Mouse (Mus musculus): ENCODE results near the gene Gemin7. TPM values are rescaled to one million over a fixed set of nuclear protein-coding genes. Genes with fewer than 3 reads are reported as not detected.

Gene Gemin7
- polyA plus RNA-seq, 1 experiment from 2014 or later = 114 TPM

GRCm38 (mm10) chr7:19573776-19574140 is 3.6 kb downstream of the Gemin7 start:
- Histone ChIP-seq H3K9ac (ENCODE audit: low read length) (peak overlapping the region; percentile 81), H3K36me3 (ENCODE audit: control insufficient read depth, insufficient read depth, low read length) (no peaks in the 10 kb centered on the region), H3K4me3 (ENCODE audit: low read depth, low read length) (peak overlapping the region; percentile 71), H3K27me3 (ENCODE audit: control insufficient read depth, insufficient read depth, low read length) (no peaks in the 10 kb centered on the region), H3K9me3 (ENCODE audit: control insufficient read depth, low read length) (no peaks in the 10 kb centered on the region), H3K4me1 (replicated peaks; ENCODE audit: control insufficient read depth, insufficient read depth) (peaks cover 7% of the 10 kb centered on the region), H3K4me2 (replicated peaks; ENCODE audit: low read depth) (peak overlapping the region; percentile 92), H3K27ac (replicated peaks) (peak overlapping the region; percentile 93)
- TF ChIP-seq EP300 (optimal IDR thresholded peaks at IDR 0.05) = no peak
- no peak for TF ChIP-seq CTCF (IDR thresholded peaks at IDR 0.05; ENCODE audit: low read depth)
- DNase-seq (ENCODE audit: low spot score) (no peak), ATAC-seq (ENCODE audit: low FRiP score, low TSS enrichment) (no peak)
- 10% methylated on average over 15 of the region's 16 CpGs for WGBS

GRCm38 (mm10) chr7:19572926-19573775 is 4.2 kb downstream of the Gemin7 start:
- under 1% methylated on average over 53 of the region's 53 CpGs for WGBS

GRCm38 (mm10) chr7:19569647-19570046 is 7.7 kb downstream of the Gemin7 start:
- no peak for DNase-seq (ENCODE audit: low spot score)
- Histone ChIP-seq H3K4me3 (ENCODE audit: low read depth, low read length) (no peak overlapping the region), H3K36me3 (ENCODE audit: control insufficient read depth, insufficient read depth, low read length) (peaks cover 11% of the 10 kb centered on the region), H3K4me1 (replicated peaks; ENCODE audit: control insufficient read depth, insufficient read depth) (no peaks in the 10 kb centered on the region; the same call in 1 of the 2 replicates), H3K4me2 (replicated peaks; ENCODE audit: low read depth) (no peak overlapping the region), H3K9ac (ENCODE audit: low read length) (no peak overlapping the region), H3K27ac (replicated peaks) (no peak overlapping the region), H3K9me3 (ENCODE audit: control insufficient read depth, low read length) (no peaks in the 10 kb centered on the region), H3K27me3 (ENCODE audit: control insufficient read depth, insufficient read depth, low read length) (no peaks in the 10 kb centered on the region)
- no peak for ATAC-seq (ENCODE audit: low FRiP score, low TSS enrichment)
- WGBS = 87% methylated on average over 3 of the region's 3 CpGs
- no peak for TF ChIP-seq EP300 (optimal IDR thresholded peaks at IDR 0.05)
- no peak for TF ChIP-seq CTCF (IDR thresholded peaks at IDR 0.05; ENCODE audit: low read depth)

More at GRCm38 (mm10) chr7:19572926-19573775, 4.2 kb downstream of the Gemin7 start:
- DNase-seq (ENCODE audit: low spot score) = peak; percentile 91
- no peaks in the 10 kb centered on the region for H3K36me3 ChIP-seq (ENCODE audit: control insufficient read depth, insufficient read depth, low read length)
- peak overlapping the region; percentile 71 for H3K4me3 ChIP-seq (ENCODE audit: low read depth, low read length)
- no peaks in the 10 kb centered on the region for H3K27me3 ChIP-seq (ENCODE audit: control insufficient read depth, insufficient read depth, low read length)
- H3K9ac ChIP-seq (ENCODE audit: low read length) = peak overlapping the region; percentile 81
- H3K9me3 ChIP-seq (ENCODE audit: control insufficient read depth, low read length) = no peaks in the 10 kb centered on the region
- H3K4me2 ChIP-seq (replicated peaks; ENCODE audit: low read depth) = peak overlapping the region; percentile 92
- peaks cover 7% of the 10 kb centered on the region for H3K4me1 ChIP-seq (replicated peaks; ENCODE audit: control insufficient read depth, insufficient read depth)
- no peak for TF ChIP-seq EP300 (optimal IDR thresholded peaks at IDR 0.05)
- peak; percentile 27 for TF ChIP-seq CTCF (IDR thresholded peaks at IDR 0.05; ENCODE audit: low read depth)
- ATAC-seq (ENCODE audit: low FRiP score, low TSS enrichment) = peak; percentile 88
- H3K27ac ChIP-seq (replicated peaks) = peak overlapping the region; percentile 93

GRCm38 (mm10) chr7:19567426-19567825 is 10.0 kb downstream of the Gemin7 start:
- Histone ChIP-seq H3K4me1 (replicated peaks; ENCODE audit: control insufficient read depth, insufficient read depth) (peaks cover 2% of the 10 kb centered on the region; the same call in 1 of the 2 replicates), H3K9me3 (ENCODE audit: control insufficient read depth, low read length) (no peaks in the 10 kb centered on the region), H3K36me3 (ENCODE audit: control insufficient read depth, insufficient read depth, low read length) (peaks cover 11% of the 10 kb centered on the region), H3K27me3 (ENCODE audit: control insufficient read depth, insufficient read depth, low read length) (no peaks in the 10 kb centered on the region), H3K27ac (replicated peaks) (no peak overlapping the region), H3K4me3 (ENCODE audit: low read depth, low read length) (no peak overlapping the region), H3K4me2 (replicated peaks; ENCODE audit: low read depth) (no peak overlapping the region), H3K9ac (ENCODE audit: low read length) (no peak overlapping the region)
- ATAC-seq (ENCODE audit: low FRiP score, low TSS enrichment) (no peak), DNase-seq (ENCODE audit: low spot score) (no peak)
- TF ChIP-seq EP300 (optimal IDR thresholded peaks at IDR 0.05) (no peak), CTCF (IDR thresholded peaks at IDR 0.05; ENCODE audit: low read depth) (no peak)
- WGBS = 83% methylated on average over 8 of the region's 8 CpGs

GRCm38 (mm10) chr7:19565803-19566202 is 11.6 kb downstream of the Gemin7 start:
- H3K4me1 ChIP-seq (replicated peaks; ENCODE audit: control insufficient read depth, insufficient read depth) = 0 out of 2 replicates have a peak, but pooled peaks cover 3% of the 10 kb centered on the region
- H3K4me2 ChIP-seq (replicated peaks; ENCODE audit: low read depth) = no peak overlapping the region
- H3K9me3 ChIP-seq (ENCODE audit: control insufficient read depth, low read length) = no peaks in the 10 kb centered on the region
- H3K36me3 ChIP-seq (ENCODE audit: control insufficient read depth, insufficient read depth, low read length) = peaks cover 11% of the 10 kb centered on the region
- 92% methylated on average over 2 of the region's 2 CpGs for WGBS
- H3K9ac ChIP-seq (ENCODE audit: low read length) = no peak overlapping the region
- no peak overlapping the region for H3K4me3 ChIP-seq (ENCODE audit: low read depth, low read length)
- ATAC-seq (ENCODE audit: low FRiP score, low TSS enrichment) = no peak
- DNase-seq (ENCODE audit: low spot score) = no peak
- no peak overlapping the region for H3K27ac ChIP-seq (replicated peaks)
- no peaks in the 10 kb centered on the region for H3K27me3 ChIP-seq (ENCODE audit: control insufficient read depth, insufficient read depth, low read length)
- TF ChIP-seq EP300 (optimal IDR thresholded peaks at IDR 0.05) = no peak
- TF ChIP-seq CTCF (IDR thresholded peaks at IDR 0.05; ENCODE audit: low read depth) = no peak

GRCm38 (mm10) chr7:19564455-19564854 is 12.9 kb downstream of the Gemin7 start:
- H3K9me3 ChIP-seq (ENCODE audit: control insufficient read depth, low read length) = no peaks in the 10 kb centered on the region
- peak; percentile 56 for TF ChIP-seq CTCF (IDR thresholded peaks at IDR 0.05; ENCODE audit: low read depth)
- TF ChIP-seq EP300 (optimal IDR thresholded peaks at IDR 0.05) = no peak
- WGBS = 92% methylated on average over 4 of the region's 4 CpGs
- H3K4me3 ChIP-seq (ENCODE audit: low read depth, low read length) = no peak overlapping the region
- ATAC-seq (ENCODE audit: low FRiP score, low TSS enrichment) = no peak
- H3K27me3 ChIP-seq (ENCODE audit: control insufficient read depth, insufficient read depth, low read length) = no peaks in the 10 kb centered on the region
- peaks cover 11% of the 10 kb centered on the region for H3K36me3 ChIP-seq (ENCODE audit: control insufficient read depth, insufficient read depth, low read length)
- 0 out of 2 replicates have a peak, but pooled peaks cover 8% of the 10 kb centered on the region for H3K4me1 ChIP-seq (replicated peaks; ENCODE audit: control insufficient read depth, insufficient read depth)
- no peak overlapping the region for H3K27ac ChIP-seq (replicated peaks)
- no peak overlapping the region for H3K9ac ChIP-seq (ENCODE audit: low read length)
- DNase-seq (ENCODE audit: low spot score) = no peak
- no peak overlapping the region for H3K4me2 ChIP-seq (replicated peaks; ENCODE audit: low read depth)
